In genomic region chr13:109628606-109629005, GRCm38 (mm10) we compare ENCODE assay signal across 20 mouse cellular contexts.
"Had no signal": no experiment of that assay in that cellular context is flagged by ENCODE, and none has a peak within 500 bp of the region (broad histone marks: within the 10 kb centered on the region; RNA-seq: fewer than 3 reads in every experiment).

No protein-coding gene starts in this region.

- H3K36me3 ChIP-seq: neural tube, embryonic 13.5 days; neural tube, embryonic 15.5 days; stomach, embryonic 15.5 days had no signal

- H3K27me3 ChIP-seq: neural tube, embryonic 13.5 days; neural tube, embryonic 15.5 days; stomach, embryonic 15.5 days had no signal

- H3K9ac ChIP-seq: lung, embryonic 14.5 days; neural tube, embryonic 13.5 days; neural tube, embryonic 15.5 days; stomach, embryonic 15.5 days had no signal

- H3K4me3 ChIP-seq: myocyte; neural tube, embryonic 13.5 days; neural tube, embryonic 15.5 days; stomach, embryonic 15.5 days had no signal

- ATAC-seq: midbrain, embryonic 16.5 days had no signal

- H3K4me2 ChIP-seq: lung, embryonic 14.5 days; midbrain, embryonic 11.5 days; neural tube, embryonic 13.5 days; neural tube, embryonic 15.5 days; stomach, embryonic 15.5 days had no signal

- DNase-seq: lung, adult 18-20 months; lung, embryonic 14.5 days; lung, postnatal 10 days; lung, postnatal 4 days; midbrain, embryonic 14.5 days; retina, postnatal 1 day; right cerebral cortex, adult 18-20 months; right cerebral cortex, postnatal 25 days; right cerebral cortex, postnatal 4 days; spleen, adult 18-20 months; thymus, adult 2 months; thymus, postnatal 25 days; thymus, postnatal 4 days had no signal

- H3K9me3 ChIP-seq: neural tube, embryonic 13.5 days; neural tube, embryonic 15.5 days; stomach, embryonic 15.5 days had no signal

- H3K27ac ChIP-seq: neural tube, embryonic 13.5 days; neural tube, embryonic 15.5 days; stomach, embryonic 15.5 days; stomach, postnatal 0 days had no signal
